In genomic region chr16:81502578-81502977, GRCm38 (mm10) we compare ENCODE assay signal across 23 mouse cellular contexts.
"Had no signal": no experiment of that assay in that cellular context is flagged by ENCODE, and none has a peak within 500 bp of the region (broad histone marks: within the 10 kb centered on the region; RNA-seq: fewer than 3 reads in every experiment).

No protein-coding gene starts in this region.

- H3K36me3 ChIP-seq: heart, embryonic 10.5 days; heart, embryonic 12.5 days; hindbrain, embryonic 12.5 days; kidney, embryonic 15.5 days; limb, embryonic 13.5 days; limb, embryonic 15.5 days had no signal

- H3K9me3 ChIP-seq: heart, embryonic 10.5 days; heart, embryonic 12.5 days; hindbrain, embryonic 12.5 days; kidney, embryonic 15.5 days; limb, embryonic 13.5 days; limb, embryonic 15.5 days had no signal

- DNase-seq: gastrocnemius, adult 2 months; gastrocnemius, postnatal 10 days; gastrocnemius, postnatal 25 days; heart, adult 18-20 months; heart, postnatal 10 days; heart, postnatal 36 days; kidney, adult 11 months; kidney, adult 2 months; kidney, adult 9 months; kidney, postnatal 14 days; kidney, postnatal 36 days; layer of hippocampus, adult 9-11 months; layer of hippocampus, postnatal 36 days; left cerebral cortex, postnatal 4 days had no signal

- H3K27me3 ChIP-seq: heart, embryonic 12.5 days; hindbrain, embryonic 12.5 days; kidney, embryonic 15.5 days; limb, embryonic 13.5 days; limb, embryonic 15.5 days had no signal

- H3K4me3 ChIP-seq: gastrocnemius, adult 2 months; heart, embryonic 10.5 days; heart, embryonic 12.5 days; hindbrain, embryonic 12.5 days; kidney, embryonic 15.5 days; limb, embryonic 13.5 days; limb, embryonic 15.5 days had no signal

- ATAC-seq: hindbrain, embryonic 16.5 days; intestine, embryonic 16.5 days had no signal

- H3K9ac ChIP-seq: heart, embryonic 12.5 days; hindbrain, embryonic 12.5 days; kidney, embryonic 15.5 days; limb, embryonic 13.5 days; limb, embryonic 15.5 days had no signal

- H3K4me1 ChIP-seq: heart, embryonic 10.5 days; heart, embryonic 12.5 days; hindbrain, embryonic 12.5 days; kidney, embryonic 15.5 days; limb, embryonic 13.5 days; limb, embryonic 15.5 days had no signal

- H3K27ac ChIP-seq: gastrocnemius, adult 2 months; heart, embryonic 10.5 days; hindbrain, embryonic 12.5 days; kidney, embryonic 15.5 days; kidney, postnatal 0 days; limb, embryonic 13.5 days; limb, embryonic 15.5 days had no signal

- H3K4me2 ChIP-seq: heart, embryonic 12.5 days; hindbrain, embryonic 12.5 days; kidney, embryonic 15.5 days; limb, embryonic 13.5 days; limb, embryonic 15.5 days had no signal
